8 mouse cellular contexts compared by ENCODE assay signal in the genomic region with DNA sequence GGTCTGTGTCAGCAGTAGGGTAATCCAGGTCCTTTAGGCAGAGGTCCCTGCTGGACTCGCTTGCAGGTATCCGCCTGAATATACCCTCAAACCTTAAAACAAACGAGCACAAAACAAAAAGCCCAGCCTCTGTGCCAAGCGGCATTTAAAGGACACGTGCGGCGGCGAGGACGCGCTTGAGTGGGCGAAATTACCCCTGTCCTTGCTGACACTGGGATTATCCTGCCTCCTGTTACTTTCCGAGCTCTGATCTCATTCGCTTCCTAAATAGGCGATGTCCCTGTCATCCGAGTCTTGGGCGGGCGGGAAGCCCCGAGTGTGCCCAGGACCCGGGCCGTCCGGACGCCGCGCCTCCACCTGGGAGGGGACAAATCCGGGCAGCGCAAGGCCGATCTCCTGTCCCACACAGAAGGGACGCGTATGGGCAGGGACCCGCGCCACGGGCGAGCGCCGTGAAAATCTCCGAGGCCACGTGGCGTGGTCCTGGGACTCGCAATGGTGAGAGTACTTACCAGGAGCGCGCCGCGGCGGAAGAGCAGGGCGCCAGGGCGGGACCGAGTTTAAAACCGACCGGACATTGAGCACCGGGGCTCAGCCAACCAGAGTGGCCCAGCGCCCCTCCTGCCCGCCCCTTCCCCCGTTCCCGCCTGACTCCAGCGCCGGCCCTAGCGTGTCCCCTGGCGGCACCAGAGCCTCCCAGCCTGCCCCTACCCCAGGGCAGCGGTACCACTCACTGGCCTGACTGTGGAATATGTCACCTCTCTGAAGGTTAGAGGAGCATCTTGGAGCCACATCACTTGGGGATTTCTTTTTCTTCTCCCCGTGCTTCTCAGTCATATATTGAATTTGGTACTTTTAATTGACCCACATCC. TPM values are rescaled to one million over a fixed set of nuclear protein-coding genes. Genes with fewer than 3 reads are reported as not detected.
DNase-seq lines count a peak whose midpoint lies in the region; ATAC-seq and TF ChIP-seq lines count a peak whose summit lies in the region.

No protein-coding gene starts in this region.

- peak; percentile 96 for ATAC-seq in erythroid progenitor cell, adult 5-6 weeks (replicated peaks; ENCODE audit: low FRiP score, poor library complexity, severe bottlenecking)
- ATAC-seq in heart, embryonic 12.5 days (ENCODE audit: insufficient number of reproducible peaks, low FRiP score) = peak; percentile 97
- peak; percentile 98 for ATAC-seq in kidney, postnatal 0 days (replicated peaks; ENCODE audit: low FRiP score, low read depth)
- peak; percentile 99 for ATAC-seq in liver, embryonic 11.5 days (replicated peaks; ENCODE audit: low FRiP score)
- ATAC-seq in stomach, embryonic 14.5 days (ENCODE audit: insufficient number of reproducible peaks, insufficient read depth, low FRiP score, low read depth) = peak; percentile 99

- DNase-seq in CD4-positive helper T cell, adult 2 months (ENCODE audit: low read depth, low spot score) = peak; percentile 74
- peak; percentile 45 for DNase-seq in brain, adult 2 months (ENCODE audit: low read depth, low spot score)
- peak; percentile 73 for DNase-seq in kidney, postnatal 0 days (ENCODE audit: low spot score)
- peak; percentile 76 for DNase-seq in liver, embryonic 11.5 days (ENCODE audit: low spot score)

- peak overlapping the region; percentile 32 for H3ac ChIP-seq in myocyte (ENCODE audit: control insufficient read depth, insufficient read length)

- H3K79me2 ChIP-seq in myocyte (ENCODE audit: control insufficient read depth, insufficient read depth) = peaks cover 8% of the 10 kb centered on the region

- TF ChIP-seq CTCF in kidney, postnatal 0 days (IDR thresholded peaks at IDR 0.05; ENCODE audit: low read depth) = peak; percentile 61

- H3K9ac ChIP-seq in heart, embryonic 12.5 days = peak overlapping the region; percentile 93
- peak overlapping the region; percentile 59 for H3K9ac ChIP-seq in kidney, postnatal 0 days (ENCODE audit: low read depth, low read length)
- H3K9ac ChIP-seq in liver, embryonic 11.5 days (ENCODE audit: low read depth, low read length) = peak overlapping the region; percentile 82
- peak overlapping the region; percentile 67 for H3K9ac ChIP-seq in stomach, embryonic 14.5 days (replicated peaks; ENCODE audit: low read depth, low read length)

- peaks cover 22% of the 10 kb centered on the region for H3K9me3 ChIP-seq in heart, embryonic 12.5 days (replicated peaks)
- H3K9me3 ChIP-seq in kidney, postnatal 0 days (replicated peaks; ENCODE audit: low read length) = no peaks in the 10 kb centered on the region
- H3K9me3 ChIP-seq in liver, embryonic 11.5 days (ENCODE audit: control insufficient read depth, low read length) = peaks cover 36% of the 10 kb centered on the region
- H3K9me3 ChIP-seq in stomach, embryonic 14.5 days (ENCODE audit: control insufficient read depth, low read depth, low read length) = peaks cover 26% of the 10 kb centered on the region; the same call in 1 of the 2 replicates

- H3K36me3 ChIP-seq in heart, embryonic 12.5 days = peaks cover 34% of the 10 kb centered on the region
- peaks cover 15% of the 10 kb centered on the region for H3K36me3 ChIP-seq in kidney, postnatal 0 days (ENCODE audit: insufficient read depth, low read length)
- H3K36me3 ChIP-seq in liver, embryonic 11.5 days (ENCODE audit: control insufficient read depth, insufficient read depth, low read length) = peaks cover 37% of the 10 kb centered on the region
- peaks cover 12% of the 10 kb centered on the region for H3K36me3 ChIP-seq in myocyte (ENCODE audit: control insufficient read depth, insufficient read depth)
- peaks cover 22% of the 10 kb centered on the region for H3K36me3 ChIP-seq in stomach, embryonic 14.5 days (ENCODE audit: control insufficient read depth, insufficient read depth, low read length)

- peak overlapping the region; percentile 67 for H3K27ac ChIP-seq in heart, embryonic 12.5 days (ENCODE audit: poor library complexity, severe bottlenecking)
- H3K27ac ChIP-seq in kidney, postnatal 0 days = peak overlapping the region; percentile 61
- H3K27ac ChIP-seq in liver, embryonic 11.5 days (ENCODE audit: low read depth, low read length) = peak overlapping the region; percentile 73; the same call in 1 of the 2 replicates
- H3K27ac ChIP-seq in stomach, embryonic 14.5 days (ENCODE audit: low read length) = peak overlapping the region; percentile 44; the same call in 1 of the 2 replicates

- 4% methylated on average over 60 of the region's 60 CpGs for WGBS in heart, embryonic 12.5 days
- 5% methylated on average over 58 of the region's 60 CpGs for WGBS in kidney, postnatal 0 days
- WGBS in liver, embryonic 11.5 days = 5% methylated on average over 59 of the region's 60 CpGs
- 6% methylated on average over 58 of the region's 60 CpGs for WGBS in stomach, embryonic 14.5 days

- TF ChIP-seq POLR2A in myocyte (IDR thresholded peaks at IDR 0.05; ENCODE audit: insufficient read length, low read depth) = peak; percentile 90

- no peaks in the 10 kb centered on the region for H3K27me3 ChIP-seq in heart, embryonic 12.5 days (replicated peaks)
- no peaks in the 10 kb centered on the region for H3K27me3 ChIP-seq in kidney, postnatal 0 days (ENCODE audit: insufficient read depth, low read length)
- H3K27me3 ChIP-seq in liver, embryonic 11.5 days (replicated peaks; ENCODE audit: control insufficient read depth, insufficient read depth, low read length) = no peaks in the 10 kb centered on the region
- no peaks in the 10 kb centered on the region for H3K27me3 ChIP-seq in myocyte (ENCODE audit: control insufficient read depth, insufficient read depth, insufficient read length)
- no peaks in the 10 kb centered on the region for H3K27me3 ChIP-seq in stomach, embryonic 14.5 days (ENCODE audit: control insufficient read depth, insufficient read depth, low read length)

- peaks cover 5% of the 10 kb centered on the region; the same call in 1 of the 2 replicates for H3K4me1 ChIP-seq in heart, embryonic 12.5 days (replicated peaks)
- H3K4me1 ChIP-seq in kidney, postnatal 0 days (replicated peaks; ENCODE audit: insufficient read depth, low read length) = no peaks in the 10 kb centered on the region
- no peaks in the 10 kb centered on the region for H3K4me1 ChIP-seq in liver, embryonic 11.5 days (replicated peaks; ENCODE audit: control insufficient read depth, insufficient read depth, low read length)
- no peaks in the 10 kb centered on the region for H3K4me1 ChIP-seq in stomach, embryonic 14.5 days (ENCODE audit: control insufficient read depth, insufficient read depth, low read length)

- peak overlapping the region; percentile 76 for H3K4me2 ChIP-seq in heart, embryonic 12.5 days
- peak overlapping the region; percentile 66 for H3K4me2 ChIP-seq in kidney, postnatal 0 days (ENCODE audit: low read length)
- peak overlapping the region; percentile 68 for H3K4me2 ChIP-seq in liver, embryonic 11.5 days
- H3K4me2 ChIP-seq in myocyte (ENCODE audit: low read depth) = peak overlapping the region; percentile 99
- peak overlapping the region; percentile 53 for H3K4me2 ChIP-seq in stomach, embryonic 14.5 days (replicated peaks; ENCODE audit: low read depth, low read length)

- peak overlapping the region; percentile 87 for H3K4me3 ChIP-seq in heart, embryonic 12.5 days
- peak overlapping the region; percentile 53 for H3K4me3 ChIP-seq in kidney, postnatal 0 days (replicated peaks; ENCODE audit: low read depth, low read length)
- H3K4me3 ChIP-seq in liver, embryonic 11.5 days (ENCODE audit: low read depth, low read length) = peak overlapping the region; percentile 77
- peak overlapping the region; percentile 53 for H3K4me3 ChIP-seq in myocyte
- peak overlapping the region; percentile 69 for H3K4me3 ChIP-seq in stomach, embryonic 14.5 days (ENCODE audit: low read depth, low read length)

TF ChIP-seq in myocyte, 11 proteins besides CTCF, POLR2A, EP300 and RAD21:
- TF ChIP-seq TCF12 (IDR thresholded peaks at IDR 0.05; ENCODE audit: insufficient read depth, poor library complexity, severe bottlenecking) (no peak), SRF (IDR thresholded peaks at IDR 0.05; ENCODE audit: control insufficient read depth, insufficient read length, low read depth) (peak; percentile 55), REST (IDR thresholded peaks at IDR 0.05; ENCODE audit: insufficient read depth, insufficient read length) (no peak), TCF3 (IDR thresholded peaks at IDR 0.05; ENCODE audit: insufficient read length, low read depth) (no peak), USF1 (IDR thresholded peaks at IDR 0.05; ENCODE audit: low read depth) (peak; percentile 17), E2F4 (IDR thresholded peaks at IDR 0.05; ENCODE audit: insufficient read depth) (peak; percentile 48), POLR2AphosphoS2 (IDR thresholded peaks at IDR 0.05; ENCODE audit: insufficient read length, low read depth) (peak; percentile 81)

RNA-seq across cellular contexts. Expression of a gene that starts 27.9 kb away (rescaled TPM):
- total RNA-seq in erythroid progenitor cell, adult 5-6 weeks (2015; ENCODE audit: low replicate concordance) = 8.6 and 12.6 TPM in 2 replicates
- 10.1 and 12.8 TPM in 2 replicates for total RNA-seq in erythroid progenitor cell, adult 5-6 weeks (2017; ENCODE audit: low replicate concordance)
- polyA plus RNA-seq in heart, embryonic 12.5 days (2016; fragmentation: Nextera tagmentation; extraction: Ambion mirVana) = 48.0 and 50.1 TPM in 2 replicates
- polyA plus RNA-seq in kidney, postnatal 0 days (2015; fragmentation: Nextera tagmentation; extraction: Ambion mirVana) = 41.9 and 46.5 TPM in 2 replicates
- polyA plus RNA-seq in liver, embryonic 11.5 days (2014; fragmentation: Nextera tagmentation; extraction: Ambion mirVana) = 20.7 and 20.8 TPM in 2 replicates
- 8.1 TPM for polyA plus RNA-seq in myocyte (2012; fragmentation: generic; extraction: Trizol)
- polyA plus RNA-seq in stomach, embryonic 14.5 days (2014; fragmentation: Nextera tagmentation; extraction: Ambion mirVana) = 58.4 and 61.8 TPM in 2 replicates

Comparison
In these comparisons a context has a peak if more than half of its experiments do, and no peak if none do; other contexts are left out.
1. Peak in every context shown above with its lines: DNase-seq, ATAC-seq, H3K4me3 ChIP-seq and H3K27ac ChIP-seq.